Mouse (Mus musculus): ENCODE measurements around the gene Rassf1.

DNA sequence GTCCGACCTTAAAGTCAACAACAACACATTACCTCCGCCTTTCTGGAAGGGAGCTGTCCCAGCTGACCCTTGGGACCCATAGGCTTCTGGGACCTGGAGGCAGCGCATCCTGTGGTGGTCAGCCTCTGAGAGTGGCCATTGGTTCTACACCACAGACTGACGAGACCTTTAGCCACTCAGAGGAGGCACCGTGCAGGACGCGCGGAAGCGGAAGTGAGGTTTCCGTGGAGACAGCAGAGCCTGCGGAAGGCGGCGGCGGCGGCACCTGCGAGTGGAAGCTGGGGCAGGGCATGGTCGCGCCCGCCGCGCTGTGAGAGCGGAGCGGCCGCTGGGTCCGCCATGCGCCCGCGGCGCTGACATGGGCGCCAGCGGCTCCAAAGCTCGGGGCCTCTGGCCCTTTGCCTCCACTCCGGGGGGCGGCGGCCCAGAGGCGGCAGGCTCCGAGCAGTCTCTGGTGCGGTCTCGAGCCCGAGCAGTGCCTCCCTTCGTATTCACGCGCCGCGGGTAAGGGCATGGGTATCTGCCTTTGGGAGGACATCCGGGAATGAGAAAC is 11.8 kb downstream of the Rassf1 start, which contains the start of gene Tusc2:
- peak; percentile 73 for TF ChIP-seq POLR2A (IDR thresholded peaks at IDR 0.05; ENCODE audit: control insufficient read depth, extremely low read depth, insufficient read depth, low read length, poor library complexity)
- peak; percentile 57; the same call in 1 of the 2 replicates for TF ChIP-seq CTCF (IDR thresholded peaks at IDR 0.05; ENCODE audit: borderline replicate concordance, control insufficient read depth, extremely low read depth, insufficient read depth, low read length, poor library complexity)

Data from thymus, adult 2 months (tissue).